ENCODE assay signal across 11 mouse cellular contexts in the genomic region with DNA sequence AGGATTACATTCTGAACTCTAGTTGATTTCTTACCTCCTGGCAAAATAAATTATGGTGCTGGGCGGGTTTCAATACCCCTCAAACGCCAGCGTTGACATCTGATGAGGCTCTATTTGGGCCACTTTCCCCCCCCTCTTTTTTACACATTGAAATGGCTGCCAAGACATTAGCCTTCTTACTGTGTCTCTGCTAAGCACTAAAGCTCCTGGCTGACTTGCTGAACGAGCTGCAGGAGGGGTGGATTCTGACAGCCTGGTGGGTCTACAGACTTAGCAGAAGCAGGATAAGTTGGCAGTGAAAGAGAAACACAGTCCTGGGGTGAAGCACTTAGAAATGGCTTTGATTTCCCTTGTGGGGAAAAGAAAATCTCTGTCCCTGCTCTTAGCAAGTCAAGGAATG.
"Had no signal": no experiment of that assay in that cellular context is flagged by ENCODE, and none has a peak within 500 bp of the region (broad histone marks: within the 10 kb centered on the region; RNA-seq: fewer than 3 reads in every experiment).

No protein-coding gene starts in this region.

- ATAC-seq: midbrain, embryonic 13.5 days had no signal

- H3K36me3 ChIP-seq: midbrain, embryonic 13.5 days; neural tube, embryonic 12.5 days had no signal

- H3K4me1 ChIP-seq: midbrain, embryonic 13.5 days; neural tube, embryonic 12.5 days had no signal

- H3K27me3 ChIP-seq: midbrain, embryonic 13.5 days; neural tube, embryonic 12.5 days had no signal

- H3K9ac ChIP-seq: liver, embryonic 14.5 days; midbrain, embryonic 13.5 days; neural tube, embryonic 12.5 days had no signal

- H3K4me3 ChIP-seq: layer of hippocampus, adult 2 months; midbrain, embryonic 13.5 days; neural tube, embryonic 12.5 days had no signal

- H3K27ac ChIP-seq: layer of hippocampus, adult 2 months; liver, embryonic 14.5 days; midbrain, embryonic 13.5 days; neural tube, embryonic 12.5 days had no signal

- H3K9me3 ChIP-seq: midbrain, embryonic 13.5 days; neural tube, embryonic 12.5 days had no signal

- DNase-seq: kidney, adult 18-20 months; kidney, postnatal 10 days; kidney, postnatal 4 days; left cerebral cortex, postnatal 4 days; lung, adult 18-20 months; lung, postnatal 36 days; thymus, postnatal 36 days had no signal

- H3K4me2 ChIP-seq: midbrain, embryonic 13.5 days; neural tube, embryonic 12.5 days had no signal
